Mouse (Mus musculus) kidney, postnatal 25 days (tissue): ENCODE measurements around the gene Atg4a-ps.

Experiments
- DNase-seq, 2 experiments: peaks; one replicate each; pipeline ENCODE4 v3.0.0; 2021; ENCODE audit warnings: mixed read lengths in 2 of 2

The Atg4a-ps gene

GRCm38 (mm10) chr3:103625169-103625568, 20.7 kb downstream of the Atg4a-ps start:
- DNase-seq, result no peak

DNA sequence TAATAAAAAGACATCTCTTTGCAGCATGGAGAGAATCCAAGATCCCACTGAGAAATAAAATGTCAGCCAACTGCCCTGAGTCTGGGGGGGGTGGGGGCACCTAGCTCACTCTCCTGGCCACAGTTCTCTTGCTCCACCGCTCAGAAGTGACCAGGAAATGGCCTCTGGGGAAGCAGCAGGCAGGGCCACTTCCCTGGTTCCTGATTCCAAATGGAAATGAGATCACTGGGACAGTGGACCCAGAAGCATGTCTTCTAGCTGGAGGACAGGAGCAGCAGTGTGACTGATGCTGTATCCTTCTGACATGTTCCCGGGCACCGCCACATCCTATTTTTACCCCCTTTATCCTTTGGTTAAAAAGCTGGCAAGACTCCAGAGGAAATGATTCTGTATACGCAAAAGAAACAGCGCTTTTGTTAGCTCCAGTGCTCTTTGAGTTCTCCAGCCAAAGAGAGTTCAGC, 21.2 kb downstream of the Atg4a-ps start:
- no peak for DNase-seq

GRCm38 (mm10) chr3:103623893-103624470, 21.9 kb downstream of the Atg4a-ps start:
- no peak for DNase-seq

GRCm38 (mm10) chr3:103620101-103620500, 25.8 kb downstream of the Atg4a-ps start:
- DNase-seq, result no peak

GRCm38 (mm10) chr3:103616981-103617380, 28.9 kb downstream of the Atg4a-ps start:
- no peak for DNase-seq

DNA sequence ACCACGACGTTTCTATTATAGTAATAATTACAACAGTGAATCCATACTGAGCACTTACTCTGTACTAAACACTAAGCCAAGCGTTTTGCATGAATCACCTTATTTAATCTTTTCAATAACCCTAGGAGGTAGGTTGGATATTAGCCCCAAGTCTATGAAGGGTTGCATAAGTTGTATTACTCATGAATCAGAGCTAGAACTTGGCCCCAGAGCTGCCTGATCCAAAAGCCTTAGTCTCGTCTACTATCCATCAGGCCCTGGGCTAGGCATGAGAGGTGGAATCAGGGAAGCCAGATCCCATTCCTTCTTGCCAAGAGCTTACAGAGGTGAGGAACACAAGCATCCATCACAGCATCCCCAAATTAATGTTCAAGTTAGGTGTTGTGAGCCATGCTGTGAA, 30.2 kb downstream of the Atg4a-ps start:
- no peak for DNase-seq

- no peak for DNase-seq
These were observed 33.1 kb downstream of the Atg4a-ps start for GRCm38 (mm10) chr3:103612636-103613355.

GRCm38 (mm10) chr3:103610231-103610630, 35.6 kb downstream of the Atg4a-ps start:
- DNase-seq, result no peak

GRCm38 (mm10) chr3:103606660-103607595, 38.9 kb downstream of the Atg4a-ps start:
- no peak for DNase-seq

DNA sequence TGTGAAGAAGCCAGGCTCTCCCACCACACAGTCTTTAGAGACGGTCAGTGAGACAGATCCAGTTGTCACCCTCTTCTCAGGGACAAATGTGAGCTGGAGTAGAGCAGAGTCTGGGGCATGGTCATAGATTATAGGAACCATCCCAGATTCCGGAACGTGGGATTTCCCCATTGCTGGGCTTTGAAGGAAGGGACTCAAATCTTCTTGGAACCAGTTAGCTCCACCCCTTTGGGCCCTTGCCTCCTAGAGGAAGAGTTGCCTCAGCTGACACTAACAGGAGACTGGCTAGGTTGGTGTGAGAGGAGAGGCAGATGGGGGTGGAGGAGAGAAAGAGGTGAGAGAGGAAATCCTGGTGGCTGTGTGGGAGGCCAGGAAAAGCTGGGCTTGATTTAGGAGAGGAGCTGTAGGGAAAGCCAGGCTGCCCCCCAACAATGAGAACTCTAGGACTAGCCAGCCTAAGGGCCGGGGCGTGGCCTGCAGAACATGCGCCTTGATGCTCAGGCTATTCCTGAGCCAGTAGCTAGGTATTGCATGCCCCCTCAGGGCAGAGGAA, 39.7 kb downstream of the Atg4a-ps start:
- DNase-seq, result no peak

DNA sequence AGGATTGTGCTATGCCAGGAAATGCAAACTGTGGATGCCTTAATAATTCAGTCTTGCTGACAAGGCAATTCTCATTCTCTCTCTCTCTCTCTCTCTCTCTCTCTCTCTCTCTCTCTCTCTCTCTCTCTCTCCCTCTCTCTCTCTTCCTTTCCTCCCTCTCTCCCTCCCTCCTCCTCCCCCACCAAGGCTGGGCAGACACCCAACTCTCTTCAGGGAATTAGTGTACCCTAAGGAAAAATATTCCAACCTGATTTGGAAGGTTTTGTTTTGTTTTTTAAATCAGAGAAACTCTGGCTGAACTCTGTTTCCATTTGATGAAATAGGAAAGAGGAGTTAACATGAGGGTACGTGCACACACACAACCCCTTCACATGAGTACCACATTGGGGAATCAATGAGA, 44.3 kb downstream of the Atg4a-ps start:
- DNase-seq, result no peak

- DNase-seq, result no peak
These were observed 44.9 kb downstream of the Atg4a-ps start for GRCm38 (mm10) chr3:103601011-103601410.

GRCm38 (mm10) chr3:103597586-103597985, 48.3 kb downstream of the Atg4a-ps start:
- no peak for DNase-seq

DNA sequence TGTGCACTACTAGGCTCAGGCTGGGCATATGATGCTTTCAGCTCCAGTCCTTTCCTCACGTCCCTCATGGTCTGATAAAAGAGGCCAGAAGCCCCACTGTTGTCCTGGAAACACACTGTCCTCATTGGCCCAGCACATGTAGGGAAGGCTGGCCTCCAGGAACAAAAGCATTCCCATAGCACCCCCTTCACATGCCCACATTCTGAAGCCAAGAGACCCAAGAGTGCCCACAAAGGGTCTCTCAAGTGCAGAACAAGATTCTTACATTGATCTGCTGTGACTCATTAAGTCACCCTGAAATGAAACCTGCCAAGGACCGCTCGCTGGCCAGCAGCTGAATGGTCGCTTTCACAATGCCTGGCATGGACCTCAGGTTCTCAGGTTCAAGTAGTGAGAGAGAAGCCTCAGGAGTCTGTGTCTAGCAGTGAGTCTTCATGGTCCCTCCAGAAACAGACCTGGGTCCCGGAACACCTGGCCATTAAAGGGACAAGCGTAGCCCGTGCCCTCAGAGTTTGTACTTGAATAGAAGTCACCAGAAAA, 50.5 kb downstream of the Atg4a-ps start:
- DNase-seq, result no peak
